Mouse (Mus musculus): ENCODE measurements around the gene Nrgn.

DNA sequence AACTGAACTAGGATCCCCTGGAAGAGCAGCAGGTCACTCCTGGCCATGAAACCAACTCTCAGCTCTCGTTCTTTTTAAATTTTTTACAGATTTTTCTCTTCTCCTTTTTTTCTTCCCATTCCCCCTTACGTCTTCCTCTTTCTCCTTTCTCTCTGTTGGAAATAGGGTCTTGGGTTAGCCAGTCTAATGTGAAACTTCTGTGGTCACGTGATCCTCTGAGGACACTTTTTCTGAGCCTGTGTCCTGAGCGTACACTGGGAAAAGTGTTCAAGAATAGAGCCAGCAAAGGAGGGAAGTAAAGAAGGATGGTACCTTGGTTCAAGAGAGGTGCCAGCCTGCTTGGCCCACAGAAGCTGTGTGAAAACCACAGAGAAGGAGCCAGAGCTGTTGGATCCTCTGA lies 37.7 kb upstream of the Nrgn start:
- TF ChIP-seq CTCF (IDR thresholded peaks at IDR 0.05; ENCODE audit: insufficient read depth, low read length) (no peak), POLR2A (IDR thresholded peaks at IDR 0.05; ENCODE audit: borderline replicate concordance, extremely low read depth, low read depth, low read length) (no peak)

All from lung, adult 2 months (tissue).